Mouse (Mus musculus): ENCODE results near the gene Primpol.

Gene Primpol

GRCm38 (mm10) chr8:46616879-46617689 is at the start of gene Primpol, which contains the start of gene Casp3:
Gene Primpol (minus strand): TSS chr8:46617212.
Gene Casp3 (plus strand): TSS chr8:46617291.
- Histone ChIP-seq H3K36me3 (ENCODE audit: insufficient read depth, low read length) (peaks cover 7% of the 10 kb centered on the region; the same call in 1 of the 2 replicates), H3K4me1 (replicated peaks; ENCODE audit: low read depth, low read length) (peaks cover 44% of the 10 kb centered on the region), H3K9me3 (ENCODE audit: low read length) (no peaks in the 10 kb centered on the region), H3K4me3 (replicated peaks; ENCODE audit: low read length) (peak within 1 kb of the TSS; percentile 89), H3K27me3 (ENCODE audit: insufficient read depth, low read length) (no peaks in the 10 kb centered on the region)
- no peak for TF ChIP-seq CTCF (conservative IDR thresholded peaks at IDR 0.05; ENCODE audit: low read length)
- TF ChIP-seq POU5F1 (IDR thresholded peaks at IDR 0.05; ENCODE audit: borderline replicate concordance, low read length): no peak
- TF ChIP-seq NANOG (IDR thresholded peaks at IDR 0.05; ENCODE audit: borderline replicate concordance, low read length): no peak

DNA sequence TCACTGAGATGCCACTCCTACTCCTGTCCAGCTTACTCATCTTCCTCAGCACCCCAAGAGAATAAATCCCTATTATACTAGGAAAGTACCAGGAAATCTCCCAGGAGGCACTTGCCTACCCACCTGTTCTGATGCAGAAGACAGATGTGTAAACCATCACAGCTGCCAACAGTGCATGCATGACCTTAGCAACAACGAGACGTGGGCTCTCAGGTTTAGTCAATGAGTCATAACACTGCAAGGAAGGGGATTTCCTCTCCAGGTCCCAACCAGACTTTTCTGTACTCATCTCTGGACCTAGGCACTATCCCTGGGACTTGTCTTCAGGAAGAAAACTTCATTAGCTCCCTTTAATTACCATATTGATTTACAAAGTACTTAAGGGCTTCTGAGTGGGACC is 38.9 kb upstream of the Primpol start:
- Histone ChIP-seq H3K36me3 (ENCODE audit: insufficient read depth, low read length) (no peaks in the 10 kb centered on the region), H3K27me3 (ENCODE audit: insufficient read depth, low read length) (no peaks in the 10 kb centered on the region), H3K9me3 (ENCODE audit: low read length) (no peaks in the 10 kb centered on the region), H3K4me3 (replicated peaks; ENCODE audit: low read length) (no peak overlapping the region), H3K4me1 (replicated peaks; ENCODE audit: low read depth, low read length) (no peaks in the 10 kb centered on the region)
- TF ChIP-seq CTCF (conservative IDR thresholded peaks at IDR 0.05; ENCODE audit: low read length): no peak
- TF ChIP-seq NANOG (IDR thresholded peaks at IDR 0.05; ENCODE audit: borderline replicate concordance, low read length): no peak
- TF ChIP-seq POU5F1 (IDR thresholded peaks at IDR 0.05; ENCODE audit: borderline replicate concordance, low read length): no peak

DNA sequence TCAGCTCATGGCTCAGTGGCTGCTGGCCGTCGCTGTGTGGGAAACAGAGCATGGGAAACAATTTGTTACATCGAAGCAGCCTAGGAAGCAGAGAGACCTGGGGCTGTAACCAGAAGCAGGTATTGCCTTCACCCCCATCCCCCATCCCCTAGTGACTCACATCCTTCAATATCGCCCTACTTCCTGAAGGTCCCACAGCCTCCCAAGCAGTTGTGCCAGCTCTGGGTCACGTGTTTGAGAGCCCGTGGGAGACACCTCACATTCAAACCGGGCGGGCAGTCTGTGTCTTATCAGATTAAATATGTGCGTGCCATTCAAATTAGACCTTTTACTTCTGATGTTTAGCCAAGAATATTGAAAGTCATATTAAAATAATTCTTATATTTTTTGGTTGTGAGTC is 34.9 kb upstream of the Primpol start:
- Histone ChIP-seq H3K27me3 (ENCODE audit: insufficient read depth, low read length) (no peaks in the 10 kb centered on the region), H3K4me3 (replicated peaks; ENCODE audit: low read length) (no peak overlapping the region), H3K4me1 (replicated peaks; ENCODE audit: low read depth, low read length) (no peaks in the 10 kb centered on the region), H3K36me3 (ENCODE audit: insufficient read depth, low read length) (no peaks in the 10 kb centered on the region), H3K9me3 (ENCODE audit: low read length) (no peaks in the 10 kb centered on the region)
- TF ChIP-seq NANOG (IDR thresholded peaks at IDR 0.05; ENCODE audit: borderline replicate concordance, low read length): no peak
- no peak for TF ChIP-seq CTCF (conservative IDR thresholded peaks at IDR 0.05; ENCODE audit: low read length)
- no peak for TF ChIP-seq POU5F1 (IDR thresholded peaks at IDR 0.05; ENCODE audit: borderline replicate concordance, low read length)

DNA sequence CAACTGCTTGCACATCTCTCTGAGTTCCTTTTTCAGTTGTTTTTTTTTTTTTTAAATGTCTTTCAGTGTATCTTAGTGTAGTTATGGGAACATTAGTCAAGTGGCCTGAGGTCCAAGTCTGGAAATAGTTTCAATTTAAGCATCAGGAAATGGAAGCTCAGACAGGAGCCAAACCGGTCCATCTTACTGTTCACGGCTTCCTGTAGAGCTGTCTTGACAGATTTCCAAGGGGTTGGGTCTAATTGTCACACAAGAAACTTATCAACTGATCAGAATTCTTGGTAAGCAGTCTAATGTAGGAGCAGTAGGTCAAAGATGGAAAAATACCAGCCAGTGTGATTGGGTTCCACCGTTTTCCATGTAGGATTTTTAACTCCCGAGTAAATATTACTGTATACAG is 31.4 kb upstream of the Primpol start:
- Histone ChIP-seq H3K36me3 (ENCODE audit: insufficient read depth, low read length) (no peaks in the 10 kb centered on the region), H3K27me3 (ENCODE audit: insufficient read depth, low read length) (no peaks in the 10 kb centered on the region), H3K9me3 (ENCODE audit: low read length) (no peaks in the 10 kb centered on the region), H3K4me1 (replicated peaks; ENCODE audit: low read depth, low read length) (peaks cover 2% of the 10 kb centered on the region; the same call in 1 of the 2 replicates), H3K4me3 (replicated peaks; ENCODE audit: low read length) (no peak overlapping the region)
- TF ChIP-seq NANOG (IDR thresholded peaks at IDR 0.05; ENCODE audit: borderline replicate concordance, low read length) (no peak), POU5F1 (IDR thresholded peaks at IDR 0.05; ENCODE audit: borderline replicate concordance, low read length) (no peak), CTCF (conservative IDR thresholded peaks at IDR 0.05; ENCODE audit: low read length) (no peak)

- peaks cover 35% of the 10 kb centered on the region for H3K36me3 ChIP-seq (ENCODE audit: insufficient read depth, low read length)
- H3K9me3 ChIP-seq (ENCODE audit: low read length): peaks cover 5% of the 10 kb centered on the region
- peaks cover 15% of the 10 kb centered on the region; the same call in 1 of the 2 replicates for H3K4me1 ChIP-seq (replicated peaks; ENCODE audit: low read depth, low read length)
- TF ChIP-seq POU5F1 (IDR thresholded peaks at IDR 0.05; ENCODE audit: borderline replicate concordance, low read length): no peak
- no peak for TF ChIP-seq CTCF (conservative IDR thresholded peaks at IDR 0.05; ENCODE audit: low read length)
- no peak for TF ChIP-seq NANOG (IDR thresholded peaks at IDR 0.05; ENCODE audit: borderline replicate concordance, low read length)
- H3K4me3 ChIP-seq (replicated peaks; ENCODE audit: low read length): no peak overlapping the region
- H3K27me3 ChIP-seq (ENCODE audit: insufficient read depth, low read length): no peaks in the 10 kb centered on the region
Observed at GRCm38 (mm10) chr8:46641272-46641671, 24.3 kb upstream of the Primpol start.

DNA sequence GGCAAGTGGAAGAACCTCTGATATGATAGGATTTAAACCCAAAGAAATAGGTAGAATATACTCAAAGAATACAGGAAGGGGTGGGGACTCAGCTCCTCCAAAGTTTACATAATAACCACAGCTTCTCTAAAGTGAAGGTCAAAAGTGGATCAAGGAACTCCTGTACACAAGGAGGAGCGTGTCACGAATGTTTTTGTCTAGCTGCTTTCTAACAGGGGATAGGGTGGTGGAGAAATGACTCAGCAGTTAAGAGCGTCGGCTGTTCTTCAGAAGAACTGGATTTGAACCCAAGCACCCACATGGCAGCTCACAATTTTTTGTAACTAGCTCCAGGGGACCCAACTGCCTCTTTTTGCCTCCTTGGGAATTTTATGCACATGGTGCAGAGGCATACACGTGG is 22.8 kb upstream of the Primpol start:
- TF ChIP-seq NANOG (IDR thresholded peaks at IDR 0.05; ENCODE audit: borderline replicate concordance, low read length) (no peak), POU5F1 (IDR thresholded peaks at IDR 0.05; ENCODE audit: borderline replicate concordance, low read length) (no peak), CTCF (conservative IDR thresholded peaks at IDR 0.05; ENCODE audit: low read length) (no peak)
- no peak overlapping the region for H3K4me3 ChIP-seq (replicated peaks; ENCODE audit: low read length)
- H3K9me3 ChIP-seq (ENCODE audit: low read length): peaks cover 5% of the 10 kb centered on the region
- H3K4me1 ChIP-seq (replicated peaks; ENCODE audit: low read depth, low read length): peaks cover 15% of the 10 kb centered on the region; the same call in 1 of the 2 replicates
- H3K36me3 ChIP-seq (ENCODE audit: insufficient read depth, low read length): peaks cover 49% of the 10 kb centered on the region
- no peaks in the 10 kb centered on the region for H3K27me3 ChIP-seq (ENCODE audit: insufficient read depth, low read length)

GRCm38 (mm10) chr8:46639010-46639571 is 22.1 kb upstream of the Primpol start:
- TF ChIP-seq NANOG (IDR thresholded peaks at IDR 0.05; ENCODE audit: borderline replicate concordance, low read length) (no peak), CTCF (conservative IDR thresholded peaks at IDR 0.05; ENCODE audit: low read length) (no peak), POU5F1 (IDR thresholded peaks at IDR 0.05; ENCODE audit: borderline replicate concordance, low read length) (no peak)
- Histone ChIP-seq H3K9me3 (ENCODE audit: low read length) (peaks cover 5% of the 10 kb centered on the region), H3K4me3 (replicated peaks; ENCODE audit: low read length) (no peak overlapping the region), H3K4me1 (replicated peaks; ENCODE audit: low read depth, low read length) (peaks cover 15% of the 10 kb centered on the region; the same call in 1 of the 2 replicates), H3K36me3 (ENCODE audit: insufficient read depth, low read length) (peaks cover 57% of the 10 kb centered on the region), H3K27me3 (ENCODE audit: insufficient read depth, low read length) (no peaks in the 10 kb centered on the region)

GRCm38 (mm10) chr8:46630932-46631331 is 13.9 kb upstream of the Primpol start:
- no peaks in the 10 kb centered on the region for H3K9me3 ChIP-seq (ENCODE audit: low read length)
- H3K27me3 ChIP-seq (ENCODE audit: insufficient read depth, low read length): no peaks in the 10 kb centered on the region
- H3K36me3 ChIP-seq (ENCODE audit: insufficient read depth, low read length): peaks cover 71% of the 10 kb centered on the region
- TF ChIP-seq POU5F1 (IDR thresholded peaks at IDR 0.05; ENCODE audit: borderline replicate concordance, low read length): no peak
- no peak for TF ChIP-seq NANOG (IDR thresholded peaks at IDR 0.05; ENCODE audit: borderline replicate concordance, low read length)
- TF ChIP-seq CTCF (conservative IDR thresholded peaks at IDR 0.05; ENCODE audit: low read length): no peak
- H3K4me1 ChIP-seq (replicated peaks; ENCODE audit: low read depth, low read length): peaks cover 17% of the 10 kb centered on the region
- no peak overlapping the region for H3K4me3 ChIP-seq (replicated peaks; ENCODE audit: low read length)

Measured in E14TG2a.4 (cell line).